Mouse (Mus musculus) embryonic facial prominence, embryonic 12.5 days (tissue): ENCODE measurements at regions not wholly inside any gene's neighbourhood (a gene's known extent, or its start where the extent isn't known, plus 50 kb on each side); places are given as distances from the start of the nearest gene placed in this dataset.

ENCODE experiments used
- ATAC-seq: fragments of 200-750 bp; cut with Nextera tagmentation; 2 replicates; pipeline ENCODE4 v1.8.0; 2017; ENCODE audit not compliant: insufficient number of reproducible peaks, insufficient read depth, low FRiP score, low TSS enrichment
- H3K27ac ChIP-seq: fragments of 300-500 bp; sonication (generic); 2 replicates; pipeline ENCODE4 v1.5.1; 2016; ENCODE audit warnings: mild to moderate bottlenecking
- H3K27me3 ChIP-seq: fragments of 300-500 bp; sonication (generic); 2 replicates; pipeline ENCODE4 v1.6.1; 2016; ENCODE audit warnings: mild to moderate bottlenecking, moderate library complexity
- H3K36me3 ChIP-seq: fragments of 300-500 bp; sonication (generic); 2 replicates; pipeline ENCODE4 v1.6.1; 2016; ENCODE audit warnings: mild to moderate bottlenecking
- H3K4me1 ChIP-seq: fragments of 300-500 bp; sonication (generic); 2 replicates; pipeline ENCODE4 v1.6.1; 2016
- H3K4me2 ChIP-seq: fragments of 300-500 bp; sonication (generic); replicated peaks from 2 replicates; pipeline ENCODE4 v1.6.1; 2016; ENCODE audit warnings: mild to moderate bottlenecking, moderate library complexity
- H3K4me3 ChIP-seq: fragments of 300-500 bp; sonication (generic); 2 replicates; pipeline ENCODE4 v1.5.1; 2016; ENCODE audit warnings: mild to moderate bottlenecking
- H3K9ac ChIP-seq: fragments of 300-500 bp; sonication (generic); 2 replicates; pipeline ENCODE4 v1.6.1; 2016; ENCODE audit warnings: mild to moderate bottlenecking, moderate library complexity
- H3K9me3 ChIP-seq: fragments of 300-500 bp; sonication (generic); 2 replicates; pipeline ENCODE4 v1.6.1; 2016; ENCODE audit warnings: mild to moderate bottlenecking, moderate library complexity
- WGBS: fragments of 180-500 bp; shearing (Covaris S2); methylation state at CpG from one replicate; pipeline ENCODE4 v1.1.7; 2016; 5-methylcytosine and 5-hydroxymethylcytosine counted together

DNA sequence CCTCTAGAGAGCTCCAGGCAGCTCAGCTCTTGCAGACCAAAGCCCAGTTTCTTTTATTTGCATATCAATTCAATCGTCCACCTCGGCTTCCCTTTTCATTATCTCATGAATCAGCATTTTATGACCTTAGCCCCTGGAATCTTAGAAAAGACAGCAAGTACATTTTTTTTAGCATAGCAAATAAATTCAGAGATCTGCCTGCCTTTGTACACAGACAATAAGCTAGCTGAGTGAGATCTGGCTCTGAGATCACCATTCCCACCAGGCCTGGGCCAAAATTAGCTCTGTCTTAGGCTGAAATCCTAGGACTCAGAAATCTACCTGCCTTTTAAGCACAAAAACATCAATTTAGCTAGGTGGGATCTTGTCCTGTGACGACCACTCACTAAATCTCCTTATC lies 80.7 kb upstream of the Mark1 start:
- no peaks in the 10 kb centered on the region for H3K9me3 ChIP-seq
- H3K36me3 ChIP-seq = no peaks in the 10 kb centered on the region
- no peak for ATAC-seq
- H3K4me1 ChIP-seq = no peaks in the 10 kb centered on the region
- H3K4me3 ChIP-seq = no peak overlapping the region
- WGBS = 43% methylated on average over 3 of the region's 3 CpGs
- no peak overlapping the region for H3K9ac ChIP-seq
- no peak overlapping the region for H3K27ac ChIP-seq
- no peaks in the 10 kb centered on the region for H3K27me3 ChIP-seq
- no peak overlapping the region for H3K4me2 ChIP-seq

DNA sequence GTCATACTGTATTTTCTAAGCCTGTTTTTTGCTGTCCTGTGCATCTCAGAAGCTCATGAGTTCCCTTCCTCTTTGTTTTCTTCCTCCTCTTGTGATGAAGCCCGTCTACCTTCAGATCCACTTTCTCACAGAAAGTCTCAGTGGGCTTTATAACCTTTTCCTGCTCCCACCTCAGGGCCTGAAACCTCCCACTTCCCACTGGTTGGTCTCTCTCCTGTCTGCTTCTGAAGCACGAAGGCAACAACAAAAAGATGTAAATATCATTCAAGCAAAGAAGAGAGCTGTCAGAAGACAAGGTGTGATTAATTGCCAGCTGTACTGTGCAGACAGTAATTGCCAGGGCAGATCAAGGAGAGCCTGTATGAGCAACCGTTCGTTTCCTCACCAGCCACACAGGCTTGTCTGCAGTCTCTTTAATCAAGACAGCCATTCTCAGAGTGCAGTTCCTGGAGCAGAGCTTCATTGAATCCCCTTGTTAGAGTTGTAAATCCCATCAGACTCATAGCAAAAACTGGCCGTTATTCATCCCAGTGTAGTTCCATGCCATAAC lies 80.0 kb upstream of the Mark1 start:
- H3K9me3 ChIP-seq = no peaks in the 10 kb centered on the region
- no peak overlapping the region for H3K4me3 ChIP-seq
- WGBS = 44% methylated on average over 5 of the region's 5 CpGs
- no peak overlapping the region for H3K27ac ChIP-seq
- H3K27me3 ChIP-seq = no peaks in the 10 kb centered on the region
- H3K4me2 ChIP-seq = no peak overlapping the region
- ATAC-seq = no peak
- no peaks in the 10 kb centered on the region for H3K4me1 ChIP-seq
- no peaks in the 10 kb centered on the region for H3K36me3 ChIP-seq
- no peak overlapping the region for H3K9ac ChIP-seq

DNA sequence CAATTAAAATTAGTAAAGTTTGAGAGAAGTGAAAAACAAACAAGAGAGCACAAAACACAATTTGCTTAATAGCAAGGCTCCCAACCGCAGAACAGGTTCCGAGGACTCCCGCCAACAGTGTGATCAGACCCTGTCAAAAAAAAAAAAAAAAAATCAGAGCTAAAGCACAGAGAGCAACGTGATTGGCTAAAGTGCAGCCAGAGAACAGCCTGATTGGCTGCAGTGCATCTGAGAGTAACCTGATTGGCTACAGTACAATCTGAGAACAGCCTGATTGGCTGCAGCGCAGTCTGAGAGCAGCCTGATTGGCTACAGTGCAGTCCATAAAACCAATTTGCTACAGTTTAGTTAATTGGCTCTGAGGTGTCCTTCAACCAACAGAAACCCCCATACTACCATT lies 74.6 kb upstream of the Mark1 start:
- H3K9me3 ChIP-seq = no peaks in the 10 kb centered on the region
- no peaks in the 10 kb centered on the region for H3K36me3 ChIP-seq
- no peak overlapping the region for H3K4me2 ChIP-seq
- WGBS = 88% methylated on average over 5 of the region's 5 CpGs
- H3K27me3 ChIP-seq = no peaks in the 10 kb centered on the region
- no peak overlapping the region for H3K4me3 ChIP-seq
- ATAC-seq = no peak
- H3K9ac ChIP-seq = no peak overlapping the region
- H3K27ac ChIP-seq = 0 out of 2 replicates have a peak overlapping the region, but pooled peaks have one; percentile 0
- H3K4me1 ChIP-seq = no peaks in the 10 kb centered on the region

DNA sequence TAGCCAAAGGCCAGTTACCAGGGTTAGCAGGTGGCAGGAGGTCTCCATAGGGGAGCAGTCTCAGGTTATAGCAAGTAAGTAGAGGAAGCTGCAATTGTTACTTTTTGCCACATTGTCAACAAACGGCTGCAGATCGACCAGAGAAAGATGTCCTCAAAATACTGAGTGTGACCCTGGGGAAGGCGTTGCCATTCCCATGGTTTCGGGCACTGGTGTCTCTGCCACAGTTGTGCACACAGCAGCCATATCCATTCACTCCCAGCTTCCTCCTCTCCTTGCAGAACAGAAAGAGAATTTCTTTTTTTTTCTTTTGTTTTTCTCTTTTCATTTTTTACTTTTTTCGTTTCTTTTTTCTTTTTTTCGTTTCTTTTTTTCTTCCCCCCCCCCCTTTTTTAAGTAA lies 73.4 kb upstream of the Mark1 start:
- Histone ChIP-seq H3K4me2 (no peak overlapping the region), H3K9me3 (no peaks in the 10 kb centered on the region), H3K27ac (no peak overlapping the region), H3K27me3 (no peaks in the 10 kb centered on the region), H3K4me1 (no peaks in the 10 kb centered on the region), H3K9ac (no peak overlapping the region), H3K36me3 (no peaks in the 10 kb centered on the region), H3K4me3 (no peak overlapping the region)
- 90% methylated on average over 6 of the region's 6 CpGs for WGBS
- ATAC-seq = no peak

DNA sequence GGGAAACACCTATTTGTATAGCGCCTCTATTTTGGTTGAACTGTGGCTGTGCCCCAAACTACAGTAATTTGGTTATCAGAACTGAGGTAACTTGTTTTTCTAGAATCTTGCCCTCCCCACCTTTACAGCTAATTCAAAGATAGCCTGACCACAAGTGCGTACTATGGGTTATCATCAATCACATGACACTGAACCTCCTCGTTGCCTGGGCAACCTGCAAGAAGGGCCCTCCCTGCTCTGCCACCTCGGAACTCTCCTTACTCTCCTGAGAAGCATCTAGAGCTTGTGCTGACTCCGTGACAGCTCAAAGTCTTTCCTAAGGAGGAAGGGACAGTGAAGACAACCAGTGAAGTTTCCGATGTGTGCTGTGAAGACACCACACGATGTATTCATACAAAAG lies 72.2 kb upstream of the Mark1 start:
- Histone ChIP-seq H3K9me3 (no peaks in the 10 kb centered on the region), H3K4me1 (no peaks in the 10 kb centered on the region), H3K36me3 (no peaks in the 10 kb centered on the region), H3K27ac (no peak overlapping the region), H3K4me3 (no peak overlapping the region), H3K27me3 (no peaks in the 10 kb centered on the region), H3K4me2 (no peak overlapping the region), H3K9ac (no peak overlapping the region)
- WGBS = 74% methylated on average over 7 of the region's 7 CpGs
- ATAC-seq = no peak

DNA sequence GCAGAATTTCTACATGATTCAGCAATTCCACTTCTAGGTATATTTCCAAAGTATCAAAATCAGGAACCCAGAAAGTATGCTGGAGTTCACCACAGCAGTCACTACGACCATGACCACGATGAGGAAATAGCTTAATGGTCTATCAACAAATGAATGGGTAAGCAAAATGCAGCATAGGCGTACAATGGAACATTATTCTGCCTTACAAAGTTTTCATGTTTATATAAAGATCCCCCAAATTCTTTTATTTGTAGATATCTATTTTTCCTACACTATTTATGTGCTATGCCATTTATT lies 71.4 kb upstream of the Mark1 start:
- Histone ChIP-seq H3K4me3 (no peak overlapping the region), H3K9ac (no peak overlapping the region), H3K27ac (no peak overlapping the region), H3K4me1 (no peaks in the 10 kb centered on the region), H3K4me2 (no peak overlapping the region), H3K36me3 (no peaks in the 10 kb centered on the region), H3K27me3 (no peaks in the 10 kb centered on the region), H3K9me3 (no peaks in the 10 kb centered on the region)
- ATAC-seq = no peak
- 84% methylated on average over 3 of the region's 3 CpGs for WGBS

DNA sequence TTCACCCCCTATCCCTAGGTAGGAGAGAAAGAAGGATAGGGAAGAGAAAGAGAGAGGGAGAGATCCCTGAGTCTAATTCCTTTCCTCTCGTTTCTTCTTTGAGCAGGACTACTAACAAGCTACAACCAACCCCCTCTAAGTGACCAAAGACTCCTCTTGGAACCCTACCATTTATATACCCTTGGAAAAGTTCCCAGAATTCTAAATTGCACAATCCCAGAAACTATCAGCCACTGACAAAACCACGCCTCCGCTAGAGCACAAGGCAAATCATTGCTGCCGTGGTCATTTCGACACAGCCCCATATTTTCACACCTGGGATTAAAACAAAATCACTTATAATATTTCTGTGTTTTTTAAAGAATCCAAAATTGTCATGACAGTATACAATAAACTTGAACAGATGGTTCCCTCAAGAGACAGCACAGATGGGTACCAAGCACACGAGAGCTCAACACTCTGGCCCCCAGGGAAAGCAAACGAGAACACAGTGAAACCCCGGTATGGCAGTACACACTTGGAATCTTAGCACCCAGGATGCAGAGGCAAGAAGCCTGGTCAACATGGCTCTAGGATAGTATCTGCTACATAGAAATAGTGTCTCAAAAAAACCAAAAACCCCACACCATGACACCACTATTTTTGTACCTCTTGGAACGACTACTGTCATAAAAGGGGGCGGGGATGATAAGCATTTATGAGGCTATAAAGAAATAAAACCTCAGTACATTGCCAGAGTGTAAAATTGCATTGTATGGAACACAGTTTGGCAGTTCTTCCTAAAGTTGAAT lies 70.9 kb upstream of the Mark1 start:
- no peaks in the 10 kb centered on the region for H3K27me3 ChIP-seq
- no peaks in the 10 kb centered on the region for H3K36me3 ChIP-seq
- 82% methylated on average over 10 of the region's 10 CpGs for WGBS

DNA sequence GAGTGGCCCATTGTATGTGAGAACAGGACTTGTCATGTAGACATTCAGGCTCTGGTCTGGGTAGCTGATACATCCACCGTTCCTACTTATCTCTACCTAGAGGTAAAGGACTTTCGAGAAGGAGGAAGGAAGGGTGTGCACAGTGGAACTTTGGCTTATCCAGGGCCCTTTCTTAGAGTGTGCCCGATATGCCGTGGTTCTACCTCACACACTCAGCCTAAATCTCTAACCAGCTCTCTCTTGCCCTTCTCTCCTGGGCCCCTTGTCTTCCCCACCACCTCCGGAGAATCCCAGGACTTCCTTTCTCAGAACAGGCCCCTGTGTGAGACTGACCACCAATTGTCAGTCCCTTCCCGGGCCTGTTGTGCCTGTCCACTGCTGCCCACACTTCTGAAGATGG lies 68.8 kb upstream of the Mark1 start:
- Histone ChIP-seq H3K36me3 (no peaks in the 10 kb centered on the region), H3K4me3 (no peak overlapping the region), H3K27ac (no peak overlapping the region), H3K9ac (no peak overlapping the region), H3K4me2 (no peak overlapping the region), H3K27me3 (no peaks in the 10 kb centered on the region), H3K9me3 (no peaks in the 10 kb centered on the region), H3K4me1 (no peaks in the 10 kb centered on the region)
- ATAC-seq = no peak
- WGBS = 81% methylated on average over 6 of the region's 6 CpGs

More for the DNA sequence above, 70.9 kb upstream of the Mark1 start:
- H3K4me3 ChIP-seq = no peak overlapping the region
- no peak overlapping the region for H3K9ac ChIP-seq
- no peaks in the 10 kb centered on the region for H3K9me3 ChIP-seq
- ATAC-seq = no peak
- H3K4me1 ChIP-seq = no peaks in the 10 kb centered on the region
- no peak overlapping the region for H3K4me2 ChIP-seq
- H3K27ac ChIP-seq = no peak overlapping the region

DNA sequence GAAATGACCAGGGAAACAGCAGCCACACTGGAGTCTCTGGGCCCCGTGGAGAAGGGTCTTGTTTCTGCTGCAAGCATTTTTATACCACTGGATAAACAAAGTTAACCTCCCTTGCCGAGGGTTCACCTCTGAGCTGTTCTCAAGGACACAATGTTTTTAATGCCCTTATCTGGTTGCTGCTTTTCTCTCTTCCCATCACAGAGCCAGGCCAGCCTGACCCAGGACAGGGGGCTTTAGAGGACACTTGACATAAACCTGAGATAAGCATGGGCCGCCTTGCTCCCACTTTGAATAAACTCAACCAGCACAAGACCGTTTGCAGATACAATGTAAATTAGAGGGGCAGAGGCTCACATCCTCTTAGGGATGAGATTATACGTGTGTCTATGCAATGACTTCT lies 68.3 kb upstream of the Mark1 start:
- Histone ChIP-seq H3K4me2 (no peak overlapping the region), H3K9ac (no peak overlapping the region), H3K27ac (no peak overlapping the region), H3K27me3 (no peaks in the 10 kb centered on the region), H3K4me3 (no peak overlapping the region), H3K4me1 (no peaks in the 10 kb centered on the region), H3K36me3 (no peaks in the 10 kb centered on the region), H3K9me3 (no peaks in the 10 kb centered on the region)
- ATAC-seq = no peak
- WGBS = 74% methylated on average over 5 of the region's 5 CpGs

DNA sequence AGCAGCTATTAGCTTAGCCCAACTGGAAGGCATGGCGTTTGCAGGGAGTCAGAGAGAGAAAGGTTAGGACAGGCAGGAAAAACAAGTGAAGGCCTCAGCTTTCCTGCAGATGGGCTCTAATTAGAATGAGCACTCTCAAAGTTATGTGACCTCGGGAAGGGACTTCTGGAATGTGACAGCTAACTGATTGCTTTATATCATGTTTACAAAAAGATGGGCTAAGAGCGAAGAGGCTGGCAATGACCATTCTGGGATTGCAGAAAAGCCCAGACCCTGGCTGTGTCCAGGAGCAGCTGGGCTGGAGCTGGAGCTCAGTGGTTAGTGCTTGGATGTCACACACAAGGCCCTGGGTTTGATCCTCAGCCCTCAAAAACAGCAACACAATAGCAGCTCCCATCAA lies 65.7 kb upstream of the Mark1 start:
- Histone ChIP-seq H3K4me2 (no peak overlapping the region), H3K27ac (no peak overlapping the region), H3K36me3 (no peaks in the 10 kb centered on the region), H3K9me3 (no peaks in the 10 kb centered on the region), H3K9ac (no peak overlapping the region), H3K4me3 (no peak overlapping the region), H3K4me1 (no peaks in the 10 kb centered on the region), H3K27me3 (no peaks in the 10 kb centered on the region)
- WGBS = 45% methylated on average over 3 of the region's 3 CpGs
- no peak for ATAC-seq

DNA sequence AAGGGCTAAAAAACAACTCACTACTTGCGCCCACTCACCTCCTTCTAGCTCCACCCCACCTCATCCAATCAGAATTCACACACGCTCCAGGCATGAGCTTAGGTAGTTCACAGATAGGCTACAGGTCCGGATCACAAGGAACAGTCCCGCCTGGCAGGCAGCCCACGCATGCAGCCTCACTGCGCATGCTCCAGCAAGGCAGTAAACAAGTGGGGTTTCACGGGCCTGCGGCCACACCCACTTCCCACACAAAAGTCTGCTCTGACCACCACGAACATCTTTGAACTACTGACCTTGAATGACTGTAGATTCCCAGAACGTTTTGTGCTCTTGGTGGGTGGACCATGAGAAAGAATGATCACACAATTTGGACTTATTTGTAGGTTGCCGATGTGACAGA lies 62.7 kb upstream of the Mark1 start:
- 83% methylated on average over 11 of the region's 11 CpGs for WGBS
- Histone ChIP-seq H3K36me3 (no peaks in the 10 kb centered on the region), H3K4me1 (no peaks in the 10 kb centered on the region), H3K27me3 (no peaks in the 10 kb centered on the region), H3K9me3 (no peaks in the 10 kb centered on the region), H3K9ac (no peak overlapping the region), H3K4me3 (no peak overlapping the region), H3K27ac (no peak overlapping the region), H3K4me2 (no peak overlapping the region)
- ATAC-seq = no peak

DNA sequence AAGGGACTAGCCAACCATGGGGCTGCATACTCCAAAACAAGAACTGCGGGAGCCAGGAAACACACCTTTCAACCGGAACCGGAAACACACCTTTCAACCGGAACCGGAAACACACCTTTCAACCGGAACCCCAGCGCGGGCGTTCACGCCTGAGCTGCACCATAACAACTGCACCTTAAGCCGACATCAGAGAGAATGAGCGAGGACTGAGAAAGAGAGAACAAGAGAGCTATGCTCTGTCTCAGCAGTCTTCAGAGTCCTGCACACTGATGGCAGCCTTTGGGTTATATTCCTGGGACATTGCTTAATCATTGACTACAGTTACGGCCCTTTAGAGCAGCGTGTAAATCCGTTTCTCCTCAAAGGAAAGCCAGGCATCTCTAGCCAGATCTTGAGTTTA lies 58.1 kb upstream of the Mark1 start:
- no peak for ATAC-seq
- Histone ChIP-seq H3K27ac (no peak overlapping the region), H3K36me3 (no peaks in the 10 kb centered on the region), H3K4me2 (no peak overlapping the region), H3K4me3 (no peak overlapping the region), H3K27me3 (no peaks in the 10 kb centered on the region), H3K9ac (no peak overlapping the region), H3K4me1 (no peaks in the 10 kb centered on the region), H3K9me3 (no peaks in the 10 kb centered on the region)
- WGBS = 88% methylated on average over 15 of the region's 15 CpGs
